Mouse (Mus musculus): ENCODE data around the gene St7.

DNA sequence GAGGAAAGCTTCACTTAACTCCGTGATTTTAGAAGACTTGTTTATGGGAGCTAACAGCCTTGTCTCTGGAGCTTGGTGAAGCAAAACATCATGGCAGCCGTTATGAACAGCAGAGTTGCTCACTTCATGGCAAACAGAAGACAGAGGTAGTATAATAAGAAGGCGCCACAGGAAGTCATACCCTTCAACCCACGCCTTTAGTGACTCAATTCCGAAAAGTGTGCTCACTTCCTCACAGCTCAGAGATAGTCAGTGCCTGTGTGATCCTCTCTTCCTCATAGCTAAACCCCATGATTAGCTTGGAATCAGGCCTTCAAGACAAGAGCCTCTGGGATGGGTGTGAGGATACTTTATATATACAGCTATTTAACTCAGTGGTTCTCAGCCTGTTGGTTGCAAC is 108.0 kb downstream of the St7 start:
- TF ChIP-seq POLR2A (IDR thresholded peaks at IDR 0.05; ENCODE audit: borderline replicate concordance, control insufficient read depth, low read depth, low read length) (no peak), CTCF (IDR thresholded peaks at IDR 0.05; ENCODE audit: control insufficient read depth, insufficient read depth, low read length) (no peak)
